Mouse (Mus musculus): ENCODE data around the gene Sin3a.
A peak's percentile ranks its signal among the peaks of the same experiment; 100 is the strongest.

Gene Sin3a

GRCm38 (mm10) chr9:57137777-57138176 is 65.9 kb downstream of the Sin3a start:
- DNase-seq (ENCODE audit: low spot score): no peak

- no peak for DNase-seq (ENCODE audit: low spot score)
Observed at GRCm38 (mm10) chr9:57138507-57138906, 66.7 kb downstream of the Sin3a start.

- DNase-seq (ENCODE audit: low spot score): no peak
Observed at GRCm38 (mm10) chr9:57139110-57139509, 67.3 kb downstream of the Sin3a start.

- DNase-seq (ENCODE audit: low spot score): no peak
Observed at GRCm38 (mm10) chr9:57139571-57139970, 67.7 kb downstream of the Sin3a start.

- no peak for DNase-seq (ENCODE audit: low spot score)
Observed at GRCm38 (mm10) chr9:57141417-57142353, 69.8 kb downstream of the Sin3a start.

- DNase-seq (ENCODE audit: low spot score): no peak
Observed at GRCm38 (mm10) chr9:57143212-57143611, 71.4 kb downstream of the Sin3a start.

GRCm38 (mm10) chr9:57144830-57145229 is 73.0 kb downstream of the Sin3a start:
- no peak for DNase-seq (ENCODE audit: low spot score)

GRCm38 (mm10) chr9:57146451-57147066 is 74.7 kb downstream of the Sin3a start:
- DNase-seq (ENCODE audit: low spot score): no peak

GRCm38 (mm10) chr9:57147205-57148143 is 75.6 kb downstream of the Sin3a start:
- no peak for DNase-seq (ENCODE audit: low spot score)

- peak; percentile 80 for DNase-seq (ENCODE audit: low spot score)
Observed at GRCm38 (mm10) chr9:57148144-57148878, 76.5 kb downstream of the Sin3a start, which contains the start of gene Neil1. Gene Neil1 (minus strand): TSS chr9:57148305.

GRCm38 (mm10) chr9:57149021-57149420 is 77.2 kb downstream of the Sin3a start:
- no peak for DNase-seq (ENCODE audit: low spot score)

- no peak for DNase-seq (ENCODE audit: low spot score)
Observed at GRCm38 (mm10) chr9:57150192-57150591, 78.4 kb downstream of the Sin3a start.

GRCm38 (mm10) chr9:57152331-57152730 is 80.5 kb downstream of the Sin3a start:
- DNase-seq (ENCODE audit: low spot score): no peak

- DNase-seq (ENCODE audit: low spot score): no peak
Observed at GRCm38 (mm10) chr9:57156383-57156782, 84.5 kb downstream of the Sin3a start.

- DNase-seq (ENCODE audit: low spot score): no peak
Observed at GRCm38 (mm10) chr9:57156823-57157222, 85.0 kb downstream of the Sin3a start.

GRCm38 (mm10) chr9:57157499-57157898 is 85.7 kb downstream of the Sin3a start:
- DNase-seq (ENCODE audit: low spot score): no peak

- DNase-seq (ENCODE audit: low spot score): peak; percentile 91
Observed at GRCm38 (mm10) chr9:57158013-57158470, 86.2 kb downstream of the Sin3a start, which contains the start of gene Commd4. Gene Commd4 (minus strand): TSS chr9:57158331.

GRCm38 (mm10) chr9:57158506-57158905 is 86.7 kb downstream of the Sin3a start:
- DNase-seq (ENCODE audit: low spot score): no peak

GRCm38 (mm10) chr9:57162496-57162895 is 90.7 kb downstream of the Sin3a start:
- DNase-seq (ENCODE audit: low spot score): no peak

- no peak for DNase-seq (ENCODE audit: low spot score)
Observed at GRCm38 (mm10) chr9:57163137-57163536, 91.3 kb downstream of the Sin3a start.

GRCm38 (mm10) chr9:57166173-57166572 is 94.3 kb downstream of the Sin3a start:
- no peak for DNase-seq (ENCODE audit: low spot score)

All from ovary, adult 18-20 months (tissue).